Mouse (Mus musculus): ENCODE data around the gene Krt76. TPM values are rescaled to one million over a fixed set of nuclear protein-coding genes. Genes with fewer than 3 reads are reported as not detected.

The Krt76 gene
- polyA plus RNA-seq, 1 experiment from 2014 or later: not detected

- ATAC-seq (ENCODE audit: low FRiP score, low TSS enrichment) (no peak), DNase-seq (no peak)
- no peaks in the 10 kb centered on the region for H3K4me1 ChIP-seq (ENCODE audit: control insufficient read depth, insufficient read depth, low read length)
- no peak overlapping the region for H3K27ac ChIP-seq (replicated peaks; ENCODE audit: low read depth, low read length)
- no peak overlapping the region for H3K4me2 ChIP-seq (ENCODE audit: low read length)
- no peak overlapping the region for H3K4me3 ChIP-seq (replicated peaks; ENCODE audit: low read depth, low read length)
- WGBS: 74% methylated on average over 1 of the region's 1 CpGs
- H3K9ac ChIP-seq (replicated peaks; ENCODE audit: low read length): no peak overlapping the region
- H3K27me3 ChIP-seq (ENCODE audit: control insufficient read depth, insufficient read depth, low read length): no peaks in the 10 kb centered on the region
- no peaks in the 10 kb centered on the region for H3K9me3 ChIP-seq (ENCODE audit: control insufficient read depth, low read length)
- H3K36me3 ChIP-seq (ENCODE audit: control insufficient read depth, insufficient read depth, low read length): no peaks in the 10 kb centered on the region
Measured at GRCm38 (mm10) chr15:101874383-101874782, 18.3 kb downstream of the Krt76 start.

GRCm38 (mm10) chr15:101873231-101873630 lies 19.5 kb downstream of the Krt76 start:
- 45% methylated on average over 4 of the region's 4 CpGs for WGBS
- H3K27ac ChIP-seq (replicated peaks; ENCODE audit: low read depth, low read length): no peak overlapping the region
- ATAC-seq (ENCODE audit: low FRiP score, low TSS enrichment) (no peak), DNase-seq (no peak)
- H3K4me1 ChIP-seq (ENCODE audit: control insufficient read depth, insufficient read depth, low read length): no peaks in the 10 kb centered on the region
- H3K9ac ChIP-seq (replicated peaks; ENCODE audit: low read length): no peak overlapping the region
- H3K4me3 ChIP-seq (replicated peaks; ENCODE audit: low read depth, low read length): no peak overlapping the region
- no peak overlapping the region for H3K4me2 ChIP-seq (ENCODE audit: low read length)
- no peaks in the 10 kb centered on the region for H3K27me3 ChIP-seq (ENCODE audit: control insufficient read depth, insufficient read depth, low read length)
- no peaks in the 10 kb centered on the region for H3K9me3 ChIP-seq (ENCODE audit: control insufficient read depth, low read length)
- no peaks in the 10 kb centered on the region for H3K36me3 ChIP-seq (ENCODE audit: control insufficient read depth, insufficient read depth, low read length)

- Histone ChIP-seq H3K4me2 (ENCODE audit: low read length) (no peak within 1 kb of the TSS), H3K27me3 (ENCODE audit: control insufficient read depth, insufficient read depth, low read length) (no peaks in the 10 kb centered on the region), H3K27ac (replicated peaks; ENCODE audit: low read depth, low read length) (no peak within 1 kb of the TSS), H3K36me3 (ENCODE audit: control insufficient read depth, insufficient read depth, low read length) (no peaks in the 10 kb centered on the region), H3K4me3 (replicated peaks; ENCODE audit: low read depth, low read length) (no peak within 1 kb of the TSS), H3K4me1 (ENCODE audit: control insufficient read depth, insufficient read depth, low read length) (no peaks in the 10 kb centered on the region), H3K9ac (replicated peaks; ENCODE audit: low read length) (no peak within 1 kb of the TSS), H3K9me3 (ENCODE audit: control insufficient read depth, low read length) (no peaks in the 10 kb centered on the region)
- ATAC-seq (ENCODE audit: low FRiP score, low TSS enrichment) (no peak), DNase-seq (peak; percentile 79)
- 25% methylated on average over 6 of the region's 6 CpGs for WGBS
Measured at GRCm38 (mm10) chr15:101869431-101869830, 23.3 kb downstream of the Krt76 start, which contains the start of gene Krt77. Gene Krt77, minus strand, starts transcription at chr15:101869705.

- no peaks in the 10 kb centered on the region for H3K9me3 ChIP-seq (ENCODE audit: control insufficient read depth, low read length)
- H3K9ac ChIP-seq (replicated peaks; ENCODE audit: low read length): no peak overlapping the region
- DNase-seq (no peak), ATAC-seq (ENCODE audit: low FRiP score, low TSS enrichment) (no peak)
- no peak overlapping the region for H3K4me3 ChIP-seq (replicated peaks; ENCODE audit: low read depth, low read length)
- H3K4me1 ChIP-seq (ENCODE audit: control insufficient read depth, insufficient read depth, low read length): no peaks in the 10 kb centered on the region
- H3K36me3 ChIP-seq (ENCODE audit: control insufficient read depth, insufficient read depth, low read length): no peaks in the 10 kb centered on the region
- no peak overlapping the region for H3K27ac ChIP-seq (replicated peaks; ENCODE audit: low read depth, low read length)
- no peaks in the 10 kb centered on the region for H3K27me3 ChIP-seq (ENCODE audit: control insufficient read depth, insufficient read depth, low read length)
- no peak overlapping the region for H3K4me2 ChIP-seq (ENCODE audit: low read length)
- WGBS: 87% methylated on average over 7 of the region's 7 CpGs
Measured at GRCm38 (mm10) chr15:101866754-101867153, 26.0 kb downstream of the Krt76 start.

GRCm38 (mm10) chr15:101860421-101861130 lies 32.1 kb downstream of the Krt76 start:
- peak overlapping the region; percentile 43 for H3K4me3 ChIP-seq (replicated peaks; ENCODE audit: low read depth, low read length)
- no peak overlapping the region for H3K27ac ChIP-seq (replicated peaks; ENCODE audit: low read depth, low read length)
- H3K4me2 ChIP-seq (ENCODE audit: low read length): peak overlapping the region; percentile 82
- H3K9ac ChIP-seq (replicated peaks; ENCODE audit: low read length): no peak overlapping the region
- peaks cover 25% of the 10 kb centered on the region; the same call in 1 of the 2 replicates for H3K27me3 ChIP-seq (ENCODE audit: control insufficient read depth, insufficient read depth, low read length)
- no peaks in the 10 kb centered on the region for H3K9me3 ChIP-seq (ENCODE audit: control insufficient read depth, low read length)
- H3K4me1 ChIP-seq (ENCODE audit: control insufficient read depth, insufficient read depth, low read length): peaks cover 7% of the 10 kb centered on the region; the same call in 1 of the 2 replicates
- H3K36me3 ChIP-seq (ENCODE audit: control insufficient read depth, insufficient read depth, low read length): no peaks in the 10 kb centered on the region
- DNase-seq: peak; percentile 18
- ATAC-seq (ENCODE audit: low FRiP score, low TSS enrichment): no peak
- 58% methylated on average over 13 of the region's 13 CpGs for WGBS

- Histone ChIP-seq H3K36me3 (ENCODE audit: control insufficient read depth, insufficient read depth, low read length) (no peaks in the 10 kb centered on the region), H3K27ac (replicated peaks; ENCODE audit: low read depth, low read length) (no peak overlapping the region)
Measured at GRCm38 (mm10) chr15:101859735-101860170, 33.0 kb downstream of the Krt76 start.

GRCm38 (mm10) chr15:101858673-101859425 lies 33.9 kb downstream of the Krt76 start:
- peaks cover 25% of the 10 kb centered on the region; the same call in 1 of the 2 replicates for H3K27me3 ChIP-seq (ENCODE audit: control insufficient read depth, insufficient read depth, low read length)
- no peak overlapping the region for H3K27ac ChIP-seq (replicated peaks; ENCODE audit: low read depth, low read length)
- no peaks in the 10 kb centered on the region for H3K9me3 ChIP-seq (ENCODE audit: control insufficient read depth, low read length)
- no peak for ATAC-seq (ENCODE audit: low FRiP score, low TSS enrichment)
- H3K4me2 ChIP-seq (ENCODE audit: low read length): peak overlapping the region; percentile 82
- no peaks in the 10 kb centered on the region for H3K36me3 ChIP-seq (ENCODE audit: control insufficient read depth, insufficient read depth, low read length)
- H3K4me3 ChIP-seq (replicated peaks; ENCODE audit: low read depth, low read length): no peak overlapping the region
- no peak overlapping the region for H3K9ac ChIP-seq (replicated peaks; ENCODE audit: low read length)
- peaks cover 7% of the 10 kb centered on the region; the same call in 1 of the 2 replicates for H3K4me1 ChIP-seq (ENCODE audit: control insufficient read depth, insufficient read depth, low read length)
- peak; percentile 12 for DNase-seq
- 8% methylated on average over 11 of the region's 11 CpGs for WGBS

More at GRCm38 (mm10) chr15:101859735-101860170, 33.0 kb downstream of the Krt76 start:
- DNase-seq (peak; percentile 78), ATAC-seq (ENCODE audit: low FRiP score, low TSS enrichment) (no peak)
- H3K4me3 ChIP-seq (replicated peaks; ENCODE audit: low read depth, low read length): peak overlapping the region; percentile 43
- H3K9ac ChIP-seq (replicated peaks; ENCODE audit: low read length): peak overlapping the region; percentile 59
- peak overlapping the region; percentile 82 for H3K4me2 ChIP-seq (ENCODE audit: low read length)
- H3K27me3 ChIP-seq (ENCODE audit: control insufficient read depth, insufficient read depth, low read length): peaks cover 25% of the 10 kb centered on the region; the same call in 1 of the 2 replicates
- H3K4me1 ChIP-seq (ENCODE audit: control insufficient read depth, insufficient read depth, low read length): peaks cover 7% of the 10 kb centered on the region; the same call in 1 of the 2 replicates
- no peaks in the 10 kb centered on the region for H3K9me3 ChIP-seq (ENCODE audit: control insufficient read depth, low read length)
- under 1% methylated on average over 33 of the region's 33 CpGs for WGBS

GRCm38 (mm10) chr15:101856696-101857095 lies 36.0 kb downstream of the Krt76 start:
- Histone ChIP-seq H3K9ac (replicated peaks; ENCODE audit: low read length) (no peak overlapping the region), H3K9me3 (ENCODE audit: control insufficient read depth, low read length) (no peaks in the 10 kb centered on the region), H3K4me1 (ENCODE audit: control insufficient read depth, insufficient read depth, low read length) (peaks cover 7% of the 10 kb centered on the region; the same call in 1 of the 2 replicates), H3K4me2 (ENCODE audit: low read length) (no peak overlapping the region), H3K27ac (replicated peaks; ENCODE audit: low read depth, low read length) (no peak overlapping the region), H3K27me3 (ENCODE audit: control insufficient read depth, insufficient read depth, low read length) (peaks cover 25% of the 10 kb centered on the region; the same call in 1 of the 2 replicates), H3K36me3 (ENCODE audit: control insufficient read depth, insufficient read depth, low read length) (no peaks in the 10 kb centered on the region), H3K4me3 (replicated peaks; ENCODE audit: low read depth, low read length) (no peak overlapping the region)
- ATAC-seq (ENCODE audit: low FRiP score, low TSS enrichment) (no peak), DNase-seq (no peak)
- 42% methylated on average over 5 of the region's 5 CpGs for WGBS

Data from midbrain, embryonic 14.5 days (tissue).